Mouse (Mus musculus): ENCODE measurements around the gene Sh3rf1. TPM values are rescaled to one million over a fixed set of nuclear protein-coding genes. Genes with fewer than 3 reads are reported as not detected.

The Sh3rf1 gene
- polyA plus RNA-seq, 1 experiment from 2014 or later = 22.9 TPM

DNA sequence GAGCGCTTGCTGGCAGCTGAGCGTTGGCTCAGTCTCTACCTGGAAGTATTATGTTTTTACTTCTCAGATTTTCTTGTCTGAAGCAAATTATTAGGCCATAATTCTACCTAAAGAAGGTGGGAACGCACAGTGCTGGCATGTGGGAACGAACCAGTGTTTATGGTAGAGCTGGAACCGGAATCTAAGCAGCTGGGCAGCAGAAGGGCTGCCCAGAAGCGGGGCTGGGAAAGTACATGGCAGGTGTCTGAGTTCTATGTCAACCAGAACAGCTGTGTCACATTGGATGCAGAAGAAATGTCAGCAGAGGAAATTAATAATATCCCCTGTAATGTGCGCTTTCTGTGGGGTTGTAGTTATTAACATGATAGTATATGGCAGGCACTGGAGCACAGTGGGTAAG lies 36.9 kb downstream of the Sh3rf1 start:
- in situ Hi-C loops (cut with MboI; ENCODE audit: low pct_unique_long_range_greater_than_20kb) = no loop called here
- no peaks in the 10 kb centered on the region for H3K27me3 ChIP-seq
- CTCF ChIA-PET = interaction anchor here (1.1 kb wide), 1 partner anchor 17 kb away, joined by 3 read pairs; no protein-coding TSS in a partner anchor
- POLR2A ChIA-PET = interaction anchor here (1.1 to 1.8 kb wide), 2 partner anchors 13 to 28 kb away, joined by 4 to 8 read pairs; no protein-coding TSS in a partner anchor
- no peak for TF ChIP-seq CTCF (IDR thresholded peaks at IDR 0.05)
- ATAC-seq (no peak), DNase-seq (ENCODE audit: low read depth, low spot score) (no peak)

DNA sequence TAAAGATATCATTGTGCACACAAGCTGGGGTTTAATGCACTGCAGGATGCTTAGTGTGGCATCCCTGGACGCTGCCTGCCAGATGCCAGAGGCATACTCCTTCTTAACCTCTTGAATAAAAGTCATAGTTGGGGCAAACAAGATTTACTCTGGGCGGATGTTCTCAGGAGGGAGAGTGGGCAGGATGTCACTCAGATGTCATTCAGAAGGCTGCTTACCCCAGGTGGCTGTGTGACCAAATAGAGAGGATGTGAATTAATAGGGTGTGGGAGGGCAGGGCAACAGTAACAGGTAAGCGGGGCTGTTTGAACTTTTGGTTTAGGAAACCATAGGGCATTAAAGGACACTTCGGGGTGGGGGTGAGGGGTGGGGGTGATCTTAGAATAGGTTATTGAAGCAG lies 37.7 kb downstream of the Sh3rf1 start:
- DNase-seq (ENCODE audit: low read depth, low spot score) (no peak), ATAC-seq (no peak)
- no peak for TF ChIP-seq CTCF (IDR thresholded peaks at IDR 0.05)
- ChIA-PET POLR2A (interaction anchor here (1.8 kb wide), 1 partner anchor 14 kb away, joined by 8 read pairs; no protein-coding TSS in a partner anchor), CTCF (no interaction called here)
- in situ Hi-C loops (cut with MboI; ENCODE audit: low pct_unique_long_range_greater_than_20kb) = no loop called here
- H3K27me3 ChIP-seq = no peaks in the 10 kb centered on the region

DNA sequence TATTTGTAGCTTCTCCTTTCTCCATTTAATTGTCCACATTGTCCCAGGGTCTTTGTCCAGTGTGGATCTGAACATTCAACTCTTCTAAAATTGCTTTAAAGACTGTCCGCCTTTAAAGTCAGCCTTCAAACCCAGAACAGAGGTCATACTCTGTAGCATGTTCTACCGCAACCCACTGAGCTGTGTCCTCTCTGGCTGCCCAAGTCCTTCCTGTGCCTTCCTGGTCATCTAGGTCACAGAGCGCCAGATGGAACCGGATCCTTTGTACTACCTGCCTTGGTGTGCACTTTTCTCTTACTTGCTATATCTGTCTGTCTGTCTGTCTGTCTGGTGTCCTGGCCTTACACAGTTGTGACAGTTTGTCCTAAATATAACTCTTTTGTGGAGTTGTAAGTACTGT lies 40.0 kb downstream of the Sh3rf1 start:
- no peak for DNase-seq (ENCODE audit: low read depth, low spot score)
- no peak for TF ChIP-seq CTCF (IDR thresholded peaks at IDR 0.05)
- no peaks in the 10 kb centered on the region for H3K27me3 ChIP-seq
- in situ Hi-C loops (cut with MboI; ENCODE audit: low pct_unique_long_range_greater_than_20kb) = no loop called here
- no peak for ATAC-seq
- POLR2A ChIA-PET = no interaction called here
- CTCF ChIA-PET = no interaction called here

DNA sequence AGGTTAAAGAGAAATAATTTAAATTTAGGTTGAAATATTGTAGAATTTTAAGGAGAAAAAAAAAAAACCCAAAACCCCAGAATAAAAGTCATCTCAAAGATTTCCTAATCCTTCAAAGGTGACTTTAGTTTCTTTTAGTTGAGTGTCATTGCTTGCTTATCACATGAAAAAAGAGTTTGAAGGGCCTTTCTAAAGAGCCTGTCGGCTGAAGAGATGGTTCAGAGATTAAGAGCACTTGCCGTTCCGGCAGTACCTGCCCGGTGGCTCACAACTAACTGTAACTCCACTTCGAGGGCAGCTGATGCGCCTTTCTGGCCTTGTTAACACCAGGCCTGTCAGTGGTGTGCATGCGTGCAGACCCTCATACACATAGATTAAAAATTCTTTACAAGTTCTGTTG lies 41.2 kb downstream of the Sh3rf1 start:
- no peak for TF ChIP-seq CTCF (IDR thresholded peaks at IDR 0.05)
- ATAC-seq = no peak
- in situ Hi-C loops (cut with MboI; ENCODE audit: low pct_unique_long_range_greater_than_20kb) = loop anchor here (5.0 kb wide), 1 partner anchor 38 kb away; no protein-coding TSS in a partner anchor

DNA sequence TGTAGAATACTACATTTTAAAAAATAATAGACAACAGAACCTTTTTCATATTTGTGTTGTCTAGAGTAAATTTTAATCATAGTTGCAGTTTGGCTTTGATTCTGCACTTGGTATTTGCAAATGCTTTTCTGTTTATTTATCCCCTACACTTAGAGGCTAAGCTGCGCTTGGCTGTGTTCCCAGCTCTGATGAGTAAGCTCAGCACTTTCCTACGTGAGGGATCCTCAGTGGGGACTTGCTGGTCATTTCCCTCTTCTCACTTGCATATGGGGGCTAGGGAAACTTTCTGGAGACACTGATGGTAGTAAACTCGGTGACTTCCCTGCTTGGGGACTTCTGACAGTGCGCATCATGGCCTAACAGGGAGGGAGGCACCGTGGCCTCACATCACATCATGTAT lies 41.7 kb downstream of the Sh3rf1 start:
- DNase-seq (ENCODE audit: low read depth, low spot score) = peak; percentile 77
- H3K27me3 ChIP-seq = no peaks in the 10 kb centered on the region
- ATAC-seq = peak; percentile 75
- TF ChIP-seq CTCF (IDR thresholded peaks at IDR 0.05) = no peak
- POLR2A ChIA-PET = no interaction called here
- in situ Hi-C loops (cut with MboI; ENCODE audit: low pct_unique_long_range_greater_than_20kb) = loop anchor here (5.0 kb wide), 1 partner anchor 38 kb away; no protein-coding TSS in a partner anchor
- CTCF ChIA-PET = interaction anchor here (1.0 kb wide), 1 partner anchor 10 kb away, joined by 3 read pairs; no protein-coding TSS in a partner anchor

More for the DNA sequence above, 41.2 kb downstream of the Sh3rf1 start:
- no peak for DNase-seq (ENCODE audit: low read depth, low spot score)
- POLR2A ChIA-PET = no interaction called here
- no peaks in the 10 kb centered on the region for H3K27me3 ChIP-seq
- CTCF ChIA-PET = interaction anchor here (1.0 kb wide), 1 partner anchor 11 kb away, joined by 3 read pairs; no protein-coding TSS in a partner anchor

DNA sequence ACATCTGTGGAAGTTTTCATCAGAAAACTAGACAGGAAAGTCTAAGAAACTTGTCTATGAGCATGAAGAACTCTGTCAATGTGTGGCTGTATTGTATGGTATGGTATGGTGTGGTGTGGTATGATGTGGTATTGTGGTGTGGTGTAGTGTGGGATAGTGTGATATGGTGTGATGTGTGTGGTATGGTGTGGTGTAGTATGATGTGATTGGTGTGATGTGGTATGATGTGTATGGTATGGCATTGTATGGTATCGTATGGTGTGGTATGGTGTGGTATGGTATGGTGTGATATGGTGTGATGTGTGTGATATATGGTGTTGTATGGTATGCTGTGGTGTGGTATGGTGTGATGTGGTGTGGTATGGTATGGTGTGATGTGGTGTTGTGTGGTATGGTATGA lies 43.4 kb downstream of the Sh3rf1 start:
- POLR2A ChIA-PET = no interaction called here
- no peak for ATAC-seq
- in situ Hi-C loops (cut with MboI; ENCODE audit: low pct_unique_long_range_greater_than_20kb) = loop anchor here (5.0 kb wide), 1 partner anchor 40 kb away; no protein-coding TSS in a partner anchor

DNA sequence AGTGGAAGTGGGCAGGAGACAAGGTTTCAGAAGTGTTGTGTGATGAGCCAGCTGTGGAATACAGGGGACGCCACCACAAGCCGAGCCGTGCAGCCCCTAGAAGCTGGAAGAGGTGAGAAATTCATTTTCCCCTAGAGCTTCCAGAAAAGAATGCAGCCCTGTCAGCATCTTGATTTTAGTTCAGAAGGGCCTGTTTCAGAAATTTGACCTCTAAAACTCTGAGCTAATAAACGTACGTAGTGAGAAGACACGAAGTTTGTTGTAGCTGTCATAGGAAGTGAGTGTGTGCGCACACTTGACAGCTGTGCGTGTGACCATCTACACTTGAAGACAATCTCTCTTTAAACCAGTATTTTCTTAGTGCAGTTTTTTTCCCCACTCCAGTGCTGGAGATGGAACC lies 44.0 kb downstream of the Sh3rf1 start:
- no peaks in the 10 kb centered on the region for H3K27me3 ChIP-seq
- ChIA-PET CTCF (interaction anchor here (0.9 to 1.5 kb wide), 4 partner anchors 13 to 43 kb away, joined by 3 to 4 read pairs (median 3); no protein-coding TSS in a partner anchor), POLR2A (no interaction called here)
- TF ChIP-seq CTCF (IDR thresholded peaks at IDR 0.05) = no peak
- in situ Hi-C loops (cut with MboI; ENCODE audit: low pct_unique_long_range_greater_than_20kb) = loop anchor here (5.0 kb wide), 1 partner anchor 40 kb away; no protein-coding TSS in a partner anchor
- ATAC-seq (no peak), DNase-seq (ENCODE audit: low read depth, low spot score) (no peak)

More for the DNA sequence above, 43.4 kb downstream of the Sh3rf1 start:
- CTCF ChIA-PET = interaction anchor here (1.4 to 1.5 kb wide), 2 partner anchors 16 to 42 kb away, joined by 3 to 4 read pairs; no protein-coding TSS in a partner anchor
- H3K27me3 ChIP-seq = no peaks in the 10 kb centered on the region
- no peak for TF ChIP-seq CTCF (IDR thresholded peaks at IDR 0.05)
- DNase-seq (ENCODE audit: low read depth, low spot score) = no peak

DNA sequence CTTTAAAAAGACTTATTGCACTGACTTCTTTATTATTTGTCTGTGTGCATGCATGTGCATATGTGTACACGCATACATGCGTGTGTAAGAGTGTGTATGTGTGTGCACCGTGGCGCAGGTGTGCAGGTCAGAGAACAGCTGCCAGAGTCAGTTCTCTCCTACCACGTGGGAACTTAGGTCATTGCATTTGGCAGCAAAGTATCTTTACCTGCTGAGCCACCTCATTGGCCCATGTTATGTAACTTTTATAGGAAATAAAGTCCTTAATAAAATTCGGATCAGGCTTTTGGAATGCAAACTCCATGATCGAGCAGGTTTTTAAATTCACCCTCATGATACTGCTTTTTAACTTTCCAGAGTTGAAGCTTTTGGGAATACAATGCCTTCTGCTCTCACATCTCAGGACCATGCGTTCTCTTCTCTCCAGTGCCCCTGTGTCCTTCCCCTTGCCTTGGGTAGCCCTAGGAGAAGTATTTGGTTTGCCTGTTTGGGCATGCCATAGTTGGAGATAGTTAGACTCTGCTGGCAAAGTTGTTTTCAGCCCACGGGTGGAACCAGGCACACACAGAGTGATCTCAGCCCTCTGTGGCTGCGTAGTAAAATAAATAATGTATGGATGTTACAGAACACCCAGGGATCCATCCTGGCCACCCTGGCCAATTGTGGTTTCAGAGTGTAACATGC lies 44.7 kb downstream of the Sh3rf1 start:
- DNase-seq (ENCODE audit: low read depth, low spot score) (no peak), ATAC-seq (no peak)
- no peak for TF ChIP-seq CTCF (IDR thresholded peaks at IDR 0.05)
- no peaks in the 10 kb centered on the region for H3K27me3 ChIP-seq
- in situ Hi-C loops (cut with MboI; ENCODE audit: low pct_unique_long_range_greater_than_20kb) = loop anchor here (5.0 kb wide), 1 partner anchor 41 kb away; no protein-coding TSS in a partner anchor
- POLR2A ChIA-PET = interaction anchor here (0.6 kb wide), 1 partner anchor 209 kb away, joined by 3 read pairs; no protein-coding TSS in a partner anchor
- CTCF ChIA-PET = interaction anchor here (0.9 to 1.5 kb wide), 4 partner anchors 12 to 44 kb away, joined by 3 to 4 read pairs (median 3); no protein-coding TSS in a partner anchor

DNA sequence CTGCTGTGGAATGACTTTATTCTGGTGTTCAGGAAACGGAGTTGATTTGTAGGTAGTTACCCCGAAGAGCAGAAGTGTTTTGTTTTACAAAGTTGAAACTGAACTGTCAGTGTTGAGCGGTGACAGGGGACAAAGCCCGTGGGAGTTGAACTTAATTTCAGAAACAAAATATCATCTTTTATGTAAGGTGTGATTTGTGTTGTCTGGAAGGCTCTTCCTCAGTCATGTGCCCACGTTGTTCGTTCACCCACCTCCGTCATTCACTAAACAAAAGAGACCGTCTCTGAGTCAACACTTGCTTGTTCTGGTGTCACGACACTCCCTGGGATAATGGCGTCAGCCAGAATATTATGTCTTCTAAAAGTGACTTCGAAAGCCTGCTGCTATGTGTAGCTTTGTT lies 46.3 kb downstream of the Sh3rf1 start:
- ATAC-seq (peak; percentile 27), DNase-seq (ENCODE audit: low read depth, low spot score) (no peak)
- POLR2A ChIA-PET = interaction anchor here (0.6 kb wide), 1 partner anchor 628 kb away, joined by 3 read pairs; no protein-coding TSS in a partner anchor
- in situ Hi-C loops (cut with MboI; ENCODE audit: low pct_unique_long_range_greater_than_20kb) = no loop called here
- CTCF ChIA-PET = no interaction called here
- no peaks in the 10 kb centered on the region for H3K27me3 ChIP-seq
- TF ChIP-seq CTCF (IDR thresholded peaks at IDR 0.05) = no peak

DNA sequence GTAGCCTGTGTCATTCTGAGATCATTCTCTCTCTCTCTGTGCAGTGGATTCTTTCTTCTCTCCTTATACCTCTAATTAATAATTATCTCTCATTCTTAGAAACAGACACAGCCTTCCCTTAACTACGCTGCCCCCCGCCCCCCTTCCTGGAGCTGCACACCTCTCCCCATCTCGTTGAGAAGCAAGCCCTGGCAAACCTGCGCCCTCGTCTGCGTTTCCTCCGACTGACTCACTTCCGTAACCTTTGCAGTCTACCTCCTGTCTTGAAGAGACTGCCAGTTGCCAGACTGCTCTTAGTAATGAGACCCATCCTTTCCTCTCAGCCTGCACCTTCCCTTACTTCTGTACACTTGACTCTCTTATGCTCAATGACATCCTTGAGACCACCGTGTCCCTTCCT lies 46.9 kb downstream of the Sh3rf1 start:
- in situ Hi-C loops (cut with MboI; ENCODE audit: low pct_unique_long_range_greater_than_20kb) = no loop called here
- CTCF ChIA-PET = no interaction called here
- DNase-seq (ENCODE audit: low read depth, low spot score) (peak; percentile 44), ATAC-seq (peak; percentile 73)
- POLR2A ChIA-PET = interaction anchor here (0.6 kb wide), 1 partner anchor 628 kb away, joined by 3 read pairs; no protein-coding TSS in a partner anchor
- no peak for TF ChIP-seq CTCF (IDR thresholded peaks at IDR 0.05)
- H3K27me3 ChIP-seq = no peaks in the 10 kb centered on the region

DNA sequence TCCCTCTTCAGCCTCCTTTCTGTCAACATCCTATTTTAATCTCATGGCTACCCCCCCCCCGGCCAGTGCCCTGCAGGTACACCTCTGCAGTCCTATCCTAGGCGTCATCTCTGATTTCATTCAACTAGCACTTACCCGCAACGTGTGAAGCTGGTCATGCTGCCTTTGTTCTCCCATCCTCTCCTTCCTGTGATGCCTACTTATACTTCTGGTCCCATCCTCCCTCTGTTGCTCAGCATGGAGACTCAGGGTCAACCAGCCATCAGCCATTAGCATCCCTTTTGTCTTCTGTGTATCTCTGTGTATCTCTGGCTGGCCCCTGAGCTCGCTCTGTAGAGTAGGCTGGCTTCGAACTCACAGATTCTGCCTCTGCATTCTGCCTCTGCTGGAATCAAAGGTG lies 47.3 kb downstream of the Sh3rf1 start:
- ChIA-PET POLR2A (no interaction called here), CTCF (no interaction called here)
- in situ Hi-C loops (cut with MboI; ENCODE audit: low pct_unique_long_range_greater_than_20kb) = no loop called here
- TF ChIP-seq CTCF (IDR thresholded peaks at IDR 0.05) = no peak
- ATAC-seq (no peak), DNase-seq (ENCODE audit: low read depth, low spot score) (no peak)
- no peaks in the 10 kb centered on the region for H3K27me3 ChIP-seq
